Mouse (Mus musculus): ENCODE measurements around the gene Maip1. TPM values are rescaled to one million over a fixed set of nuclear protein-coding genes. Genes with fewer than 3 reads are reported as not detected.

Gene Maip1
- polyA plus RNA-seq (2011; ENCODE audit: insufficient read depth, insufficient read length, low replicate concordance, missing spikeins): 3.1 and 3.4 TPM in 2 replicates

GRCm38 (mm10) chr1:57406187-57407151, at the start of gene Maip1, which contains the start of gene Tyw5:
Gene Maip1, plus strand, starts transcription at chr1:57406328.
Gene Tyw5, minus strand, starts transcription at chr1:57407101.
- peak within 1 kb of the TSS; percentile 85 for H3K27ac ChIP-seq (ENCODE audit: control insufficient read depth, insufficient read depth, low read depth, low read length, poor library complexity)
- peak within 1 kb of the TSS; percentile 94 for H3K4me3 ChIP-seq (replicated peaks; ENCODE audit: control insufficient read depth, low read depth, low read length)
- TF ChIP-seq POLR2A (IDR thresholded peaks at IDR 0.05; ENCODE audit: borderline replicate concordance, control insufficient read depth, low read depth, low read length) (0 out of 2 replicates have a peak, but pooled peaks have one; percentile 4), CTCF (IDR thresholded peaks at IDR 0.05; ENCODE audit: control insufficient read depth, insufficient read depth, low read length) (no peak)
- under 1% methylated on average over 72 of the region's 72 CpGs for WGBS
- peaks cover 1% of the 10 kb centered on the region; the same call in 1 of the 2 replicates for H3K4me1 ChIP-seq (ENCODE audit: control insufficient read depth, insufficient read depth, low read length)

DNA sequence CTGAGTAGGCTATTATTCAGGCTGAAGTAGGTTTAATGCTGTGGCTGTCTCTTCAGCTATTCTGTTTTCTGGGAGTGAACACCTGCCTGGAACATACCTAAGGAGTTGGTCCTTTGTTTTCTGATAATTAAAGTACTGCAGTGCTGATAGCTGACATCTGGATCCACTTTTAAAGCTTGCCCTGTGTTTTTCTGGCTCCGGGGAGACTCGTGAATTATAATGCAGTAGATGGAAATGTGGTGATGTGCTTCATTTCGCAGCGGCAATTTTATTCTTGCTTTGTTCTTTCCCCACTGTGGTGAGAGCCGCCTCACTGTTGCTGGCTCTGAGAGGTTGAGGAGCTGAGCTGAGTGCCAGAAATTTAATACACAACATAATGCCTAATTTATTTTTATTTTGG, 47.6 kb upstream of the Maip1 start:
- H3K27ac ChIP-seq (ENCODE audit: control insufficient read depth, insufficient read depth, low read depth, low read length, poor library complexity): no peak overlapping the region
- no peak overlapping the region for H3K4me3 ChIP-seq (replicated peaks; ENCODE audit: control insufficient read depth, low read depth, low read length)
- TF ChIP-seq POLR2A (IDR thresholded peaks at IDR 0.05; ENCODE audit: borderline replicate concordance, control insufficient read depth, low read depth, low read length) (no peak), CTCF (IDR thresholded peaks at IDR 0.05; ENCODE audit: control insufficient read depth, insufficient read depth, low read length) (no peak)

GRCm38 (mm10) chr1:57367446-57367845, 38.7 kb upstream of the Maip1 start:
- TF ChIP-seq CTCF (IDR thresholded peaks at IDR 0.05; ENCODE audit: control insufficient read depth, insufficient read depth, low read length): no peak
- TF ChIP-seq POLR2A (IDR thresholded peaks at IDR 0.05; ENCODE audit: borderline replicate concordance, control insufficient read depth, low read depth, low read length): no peak

More for the DNA sequence above, 47.6 kb upstream of the Maip1 start:
- 88% methylated on average over 5 of the region's 5 CpGs for WGBS
- H3K4me1 ChIP-seq (ENCODE audit: control insufficient read depth, insufficient read depth, low read length): no peaks in the 10 kb centered on the region

DNA sequence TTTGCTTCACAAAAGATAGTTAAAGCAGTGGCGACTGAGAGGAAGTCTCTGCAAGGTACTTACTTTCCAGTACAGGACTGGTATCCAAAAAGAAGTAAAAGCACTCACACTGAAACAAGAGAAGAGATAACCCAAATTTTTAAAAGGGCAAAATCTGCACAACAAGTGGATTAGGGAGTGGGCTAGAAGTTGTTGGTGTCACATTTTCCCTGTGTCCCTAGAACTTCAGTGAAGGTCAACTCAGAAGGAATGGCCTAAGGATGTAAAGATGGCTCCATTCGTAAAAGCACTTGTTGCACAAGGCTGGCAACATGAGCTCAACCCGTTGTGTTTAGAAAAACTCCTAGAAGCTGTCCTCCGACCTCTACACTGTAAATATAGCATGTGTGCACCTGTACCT, 37.0 kb upstream of the Maip1 start:
- 71% methylated on average over 4 of the region's 4 CpGs for WGBS
- no peak for TF ChIP-seq POLR2A (IDR thresholded peaks at IDR 0.05; ENCODE audit: borderline replicate concordance, control insufficient read depth, low read depth, low read length)
- TF ChIP-seq CTCF (IDR thresholded peaks at IDR 0.05; ENCODE audit: control insufficient read depth, insufficient read depth, low read length): no peak
- Histone ChIP-seq H3K4me3 (replicated peaks; ENCODE audit: control insufficient read depth, low read depth, low read length) (no peak overlapping the region), H3K27ac (ENCODE audit: control insufficient read depth, insufficient read depth, low read depth, low read length, poor library complexity) (no peak overlapping the region), H3K4me1 (ENCODE audit: control insufficient read depth, insufficient read depth, low read length) (no peaks in the 10 kb centered on the region; the same call in 1 of the 2 replicates)

More at GRCm38 (mm10) chr1:57367446-57367845, 38.7 kb upstream of the Maip1 start:
- no peaks in the 10 kb centered on the region; the same call in 1 of the 2 replicates for H3K4me1 ChIP-seq (ENCODE audit: control insufficient read depth, insufficient read depth, low read length)
- WGBS: 52% methylated on average over 3 of the region's 3 CpGs
- H3K4me3 ChIP-seq (replicated peaks; ENCODE audit: control insufficient read depth, low read depth, low read length): no peak overlapping the region
- H3K27ac ChIP-seq (ENCODE audit: control insufficient read depth, insufficient read depth, low read depth, low read length, poor library complexity): no peak overlapping the region

DNA sequence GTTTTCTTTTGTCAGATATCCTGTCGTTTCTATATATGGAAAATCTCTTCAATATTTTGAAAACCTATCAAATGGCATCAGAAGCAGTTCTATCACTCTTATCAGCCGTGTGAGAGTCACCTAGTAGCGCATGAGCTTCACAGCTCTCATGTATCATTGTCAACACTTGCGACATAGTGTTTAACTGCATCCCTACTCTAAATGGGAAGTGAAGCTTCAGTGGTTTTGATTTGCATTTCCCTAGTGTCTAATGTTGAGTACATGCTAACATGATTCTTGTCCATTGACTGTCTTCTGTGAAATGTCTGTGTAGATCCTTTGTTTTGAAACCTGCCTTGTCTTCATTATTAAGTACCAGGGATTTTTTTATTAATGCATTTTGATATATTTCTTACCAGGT, 35.7 kb upstream of the Maip1 start:
- 39% methylated on average over 4 of the region's 4 CpGs for WGBS
- H3K27ac ChIP-seq (ENCODE audit: control insufficient read depth, insufficient read depth, low read depth, low read length, poor library complexity): no peak overlapping the region
- H3K4me1 ChIP-seq (ENCODE audit: control insufficient read depth, insufficient read depth, low read length): no peaks in the 10 kb centered on the region; the same call in 1 of the 2 replicates
- TF ChIP-seq CTCF (IDR thresholded peaks at IDR 0.05; ENCODE audit: control insufficient read depth, insufficient read depth, low read length): no peak
- H3K4me3 ChIP-seq (replicated peaks; ENCODE audit: control insufficient read depth, low read depth, low read length): no peak overlapping the region

DNA sequence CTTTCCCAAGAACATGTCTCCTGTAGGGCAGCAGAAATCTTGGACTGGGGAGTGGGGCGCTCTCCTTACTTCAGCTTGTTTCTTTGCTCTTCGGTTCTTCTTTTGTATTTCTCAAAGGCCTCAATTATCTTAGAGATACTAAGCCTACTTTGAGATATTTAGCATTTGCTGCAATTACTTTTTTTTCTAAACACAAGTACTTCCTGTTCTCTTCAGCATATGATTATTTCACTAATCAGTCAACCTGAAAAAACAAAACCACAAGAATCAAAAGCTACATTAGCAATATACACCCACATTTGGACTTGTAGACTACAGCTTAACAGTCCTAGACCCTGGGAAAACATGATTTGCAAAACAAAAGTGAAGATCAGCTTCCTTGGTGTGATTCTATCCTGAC, 30.9 kb upstream of the Maip1 start:
- TF ChIP-seq CTCF (IDR thresholded peaks at IDR 0.05; ENCODE audit: control insufficient read depth, insufficient read depth, low read length) (no peak), POLR2A (IDR thresholded peaks at IDR 0.05; ENCODE audit: borderline replicate concordance, control insufficient read depth, low read depth, low read length) (no peak)
- WGBS: 77% methylated on average over 2 of the region's 2 CpGs

GRCm38 (mm10) chr1:57376806-57377205, 29.3 kb upstream of the Maip1 start:
- peak overlapping the region; percentile 95 for H3K4me3 ChIP-seq (replicated peaks; ENCODE audit: control insufficient read depth, low read depth, low read length)
- no peak overlapping the region for H3K27ac ChIP-seq (ENCODE audit: control insufficient read depth, insufficient read depth, low read depth, low read length, poor library complexity)
- H3K4me1 ChIP-seq (ENCODE audit: control insufficient read depth, insufficient read depth, low read length): no peaks in the 10 kb centered on the region; the same call in 1 of the 2 replicates
- WGBS: 55% methylated on average over 6 of the region's 6 CpGs
- TF ChIP-seq CTCF (IDR thresholded peaks at IDR 0.05; ENCODE audit: control insufficient read depth, insufficient read depth, low read length) (no peak), POLR2A (IDR thresholded peaks at IDR 0.05; ENCODE audit: borderline replicate concordance, control insufficient read depth, low read depth, low read length) (no peak)

More for the DNA sequence above, 30.9 kb upstream of the Maip1 start:
- H3K27ac ChIP-seq (ENCODE audit: control insufficient read depth, insufficient read depth, low read depth, low read length, poor library complexity): no peak overlapping the region
- H3K4me1 ChIP-seq (ENCODE audit: control insufficient read depth, insufficient read depth, low read length): no peaks in the 10 kb centered on the region; the same call in 1 of the 2 replicates
- no peak overlapping the region for H3K4me3 ChIP-seq (replicated peaks; ENCODE audit: control insufficient read depth, low read depth, low read length)
